Mouse (Mus musculus) liver, embryonic 15.5 days (tissue): ENCODE measurements at regions not wholly inside any gene's neighbourhood (a gene's known extent, or its start where the extent isn't known, plus 50 kb on each side); places are given as distances from the start of the nearest gene placed in this dataset.

Experiments used
- ATAC-seq: fragments of 200-750 bp; cut with Nextera tagmentation; 2 replicates; pipeline ENCODE4 v1.8.0; 2017; ENCODE audit warnings: moderate number of reproducible peaks, mild to moderate bottlenecking, moderate library complexity; ENCODE audit not compliant: insufficient read depth
- H3K27ac ChIP-seq: fragments of 300-500 bp; sonication (generic); replicated peaks from 2 replicates; pipeline ENCODE4 v1.5.1; 2015; ENCODE audit warnings: mild to moderate bottlenecking, inconsistent platforms
- H3K27me3 ChIP-seq: fragments of 300-500 bp; sonication (generic); 2 replicates; pipeline ENCODE4 v1.6.1; 2015; ENCODE audit warnings: mild to moderate bottlenecking, inconsistent platforms
- H3K36me3 ChIP-seq: fragments of 300-500 bp; sonication (generic); replicated peaks from 2 replicates; pipeline ENCODE4 v1.6.1; 2015; ENCODE audit warnings: moderate library complexity, mild to moderate bottlenecking, inconsistent platforms
- H3K4me1 ChIP-seq: fragments of 300-500 bp; sonication (generic); replicated peaks from 2 replicates; pipeline ENCODE4 v1.6.1; 2015; ENCODE audit warnings: inconsistent platforms
- H3K4me2 ChIP-seq: fragments of 300-500 bp; sonication (generic); 2 replicates; pipeline ENCODE4 v1.6.1; 2015; ENCODE audit warnings: moderate library complexity, mild to moderate bottlenecking, inconsistent platforms
- H3K4me3 ChIP-seq: fragments of 300-500 bp; sonication (generic); replicated peaks from 2 replicates; pipeline ENCODE4 v1.5.1; 2015; ENCODE audit warnings: mild to moderate bottlenecking, inconsistent platforms
- H3K9ac ChIP-seq: fragments of 300-500 bp; sonication (generic); 2 replicates; pipeline ENCODE4 v1.6.1; 2015; ENCODE audit warnings: moderate library complexity, mild to moderate bottlenecking, inconsistent platforms
- H3K9me3 ChIP-seq: fragments of 300-500 bp; sonication (generic); replicated peaks from 2 replicates; pipeline ENCODE4 v1.6.1; 2016; ENCODE audit warnings: inconsistent platforms
- WGBS: fragments of 180-500 bp; shearing (Covaris S2); methylation state at CpG from one replicate; pipeline ENCODE4 v1.1.7; 2015; ENCODE audit warnings: mixed read lengths; ENCODE audit not compliant: insufficient replicate concordance; 5-methylcytosine and 5-hydroxymethylcytosine counted together

DNA sequence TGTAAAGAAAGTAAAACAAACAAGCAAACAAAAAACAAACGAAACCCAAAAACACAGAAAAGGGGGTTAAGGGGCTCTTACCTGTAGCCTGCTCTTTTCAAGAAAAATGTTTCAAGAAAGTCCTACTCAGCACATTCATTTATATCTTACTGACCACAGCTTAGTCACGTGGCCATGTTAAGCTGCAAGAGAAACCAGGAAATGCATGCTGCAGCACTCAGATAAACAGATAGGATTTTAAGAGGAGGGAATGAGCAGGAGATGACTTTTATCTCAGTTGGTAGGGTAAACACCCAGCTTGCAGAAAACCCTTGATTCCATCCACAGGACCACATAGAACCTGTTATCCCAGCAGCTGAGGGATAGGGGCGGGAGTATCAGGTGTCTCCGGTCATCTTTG is 62.9 kb upstream of the Sfmbt2 start:
- Histone ChIP-seq H3K27me3 (no peaks in the 10 kb centered on the region), H3K9ac (no peak overlapping the region), H3K36me3 (no peaks in the 10 kb centered on the region), H3K4me3 (peak overlapping the region; percentile 21), H3K27ac (peak overlapping the region; percentile 45; the same call in 1 of the 2 replicates), H3K4me2 (peak overlapping the region; percentile 47), H3K4me1 (peaks cover 23% of the 10 kb centered on the region), H3K9me3 (no peaks in the 10 kb centered on the region)
- 21% methylated on average over 4 of the region's 4 CpGs for WGBS
- peak; percentile 85 for ATAC-seq

DNA sequence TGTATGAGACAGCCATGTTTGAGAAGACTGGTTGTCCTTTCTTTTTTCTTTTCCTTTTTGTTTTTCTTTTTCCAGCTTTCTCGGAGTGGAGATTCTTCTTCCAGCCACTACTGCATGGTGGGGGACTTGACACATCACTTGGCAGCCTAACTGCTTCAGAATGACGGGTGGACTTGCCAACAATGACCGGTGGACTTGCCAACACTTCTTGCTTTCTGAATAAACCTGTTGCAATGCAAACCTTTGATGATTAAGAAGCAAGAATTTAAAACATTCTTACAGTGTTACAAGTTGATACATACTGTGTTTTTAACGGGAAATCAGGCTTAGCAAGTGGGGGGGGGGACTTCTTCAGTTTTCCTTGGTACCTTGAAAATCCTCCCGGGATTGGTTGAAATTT is 60.7 kb upstream of the Sfmbt2 start:
- Histone ChIP-seq H3K4me3 (no peak overlapping the region), H3K36me3 (no peaks in the 10 kb centered on the region), H3K9ac (no peak overlapping the region), H3K4me1 (peaks cover 23% of the 10 kb centered on the region), H3K27me3 (no peaks in the 10 kb centered on the region), H3K9me3 (no peaks in the 10 kb centered on the region), H3K4me2 (no peak overlapping the region), H3K27ac (no peak overlapping the region)
- ATAC-seq = no peak
- WGBS = 69% methylated on average over 5 of the region's 5 CpGs

- H3K4me2 ChIP-seq = no peak overlapping the region
- no peak for ATAC-seq
- H3K4me1 ChIP-seq = peaks cover 15% of the 10 kb centered on the region
- no peak overlapping the region for H3K4me3 ChIP-seq
- no peak overlapping the region for H3K9ac ChIP-seq
- no peaks in the 10 kb centered on the region for H3K36me3 ChIP-seq
- H3K27me3 ChIP-seq = no peaks in the 10 kb centered on the region
- no peak overlapping the region for H3K27ac ChIP-seq
- H3K9me3 ChIP-seq = no peaks in the 10 kb centered on the region
- WGBS = 70% methylated on average over 14 of the region's 14 CpGs
Measured at GRCm38 (mm10) chr2:10311719-10312118, 58.6 kb upstream of the Sfmbt2 start.

- no peak for ATAC-seq
- no peak overlapping the region for H3K4me3 ChIP-seq
- no peaks in the 10 kb centered on the region for H3K36me3 ChIP-seq
- peaks cover 9% of the 10 kb centered on the region for H3K4me1 ChIP-seq
- no peaks in the 10 kb centered on the region; the same call in 1 of the 2 replicates for H3K27me3 ChIP-seq
- H3K9me3 ChIP-seq = no peaks in the 10 kb centered on the region
- no peak overlapping the region for H3K9ac ChIP-seq
- 67% methylated on average over 7 of the region's 7 CpGs for WGBS
- H3K27ac ChIP-seq = no peak overlapping the region
- no peak overlapping the region for H3K4me2 ChIP-seq
Measured at GRCm38 (mm10) chr2:10312398-10312797, 57.9 kb upstream of the Sfmbt2 start.

DNA sequence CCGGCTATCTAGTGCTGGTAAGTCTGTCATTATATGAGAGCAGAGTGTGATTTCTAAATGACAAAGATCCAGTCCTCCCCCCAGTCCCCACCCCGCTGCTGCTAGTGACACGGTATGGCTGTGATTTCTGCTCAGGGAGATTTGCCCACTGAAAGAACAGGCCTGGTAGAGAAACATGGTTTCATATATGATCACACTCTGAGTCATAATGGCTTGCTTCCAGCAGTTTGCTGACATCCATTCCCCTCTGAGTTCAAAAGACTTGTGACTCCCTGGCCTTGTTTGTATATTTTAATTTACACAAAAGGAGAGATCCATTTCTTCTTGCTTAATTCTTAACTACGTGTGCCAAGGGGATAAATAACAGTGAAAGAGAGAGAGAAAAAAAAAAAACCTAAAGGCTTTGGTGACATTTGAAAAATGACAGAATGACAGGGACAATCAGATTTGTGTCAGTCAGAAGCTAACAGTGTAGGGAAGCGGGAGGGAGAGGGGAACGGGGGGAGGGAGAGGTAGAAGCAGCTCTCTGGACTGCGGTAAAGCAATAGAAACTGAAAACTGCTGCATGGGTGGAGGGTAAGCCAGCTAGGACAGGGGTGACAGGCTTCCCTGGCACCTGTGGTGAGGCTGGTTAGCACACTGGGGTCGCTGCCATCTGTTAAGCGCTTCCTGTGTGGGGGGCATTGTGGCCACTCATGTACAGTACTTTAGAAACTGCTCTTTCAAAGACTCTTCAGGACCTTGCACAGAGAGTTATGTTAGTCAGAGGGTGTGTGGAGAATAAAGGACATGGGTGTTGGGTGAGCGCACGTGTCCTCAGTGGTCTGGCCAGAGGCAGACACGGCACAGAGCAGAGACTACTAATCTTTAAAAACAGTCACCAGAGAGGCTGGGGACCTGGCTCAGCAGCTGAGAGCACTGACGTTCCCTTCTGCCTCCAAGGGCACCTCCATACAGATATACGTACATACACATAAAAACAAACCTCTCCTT is 55.8 kb upstream of the Sfmbt2 start:
- WGBS = 21% methylated on average over 14 of the region's 14 CpGs
- no peak overlapping the region for H3K27ac ChIP-seq

DNA sequence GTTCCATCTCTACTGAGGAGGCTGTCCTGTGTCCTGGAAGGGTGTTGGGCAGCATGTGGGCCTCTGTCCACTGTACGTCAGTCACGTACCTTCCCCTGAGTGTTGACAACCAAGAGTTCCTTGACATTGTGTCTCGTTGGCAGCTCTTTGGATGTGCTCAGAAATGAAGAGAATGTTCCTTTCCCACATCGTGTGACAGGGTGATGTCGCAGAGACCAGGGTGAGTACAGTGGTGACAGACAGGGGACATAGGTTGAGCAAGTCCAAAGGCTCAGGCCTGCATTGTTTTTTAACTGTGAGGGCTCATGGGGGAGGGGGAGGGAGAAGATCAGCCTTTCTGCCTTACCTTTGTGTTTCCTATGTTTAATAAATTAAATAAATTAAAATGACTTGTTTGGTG is 54.0 kb upstream of the Sfmbt2 start:
- Histone ChIP-seq H3K4me2 (no peak overlapping the region), H3K9me3 (no peaks in the 10 kb centered on the region), H3K27ac (no peak overlapping the region), H3K4me3 (no peak overlapping the region), H3K36me3 (no peaks in the 10 kb centered on the region), H3K9ac (no peak overlapping the region), H3K27me3 (no peaks in the 10 kb centered on the region; the same call in 1 of the 2 replicates), H3K4me1 (no peaks in the 10 kb centered on the region)
- ATAC-seq = no peak
- 59% methylated on average over 5 of the region's 5 CpGs for WGBS

More for the DNA sequence above, 55.8 kb upstream of the Sfmbt2 start:
- no peak overlapping the region for H3K4me2 ChIP-seq
- H3K36me3 ChIP-seq = no peaks in the 10 kb centered on the region
- no peak overlapping the region for H3K4me3 ChIP-seq
- no peaks in the 10 kb centered on the region for H3K9me3 ChIP-seq
- no peak for ATAC-seq
- no peaks in the 10 kb centered on the region; the same call in 1 of the 2 replicates for H3K27me3 ChIP-seq
- no peaks in the 10 kb centered on the region for H3K4me1 ChIP-seq
- H3K9ac ChIP-seq = no peak overlapping the region

- no peaks in the 10 kb centered on the region; the same call in 1 of the 2 replicates for H3K27me3 ChIP-seq
- WGBS = 78% methylated on average over 10 of the region's 10 CpGs
- no peak for ATAC-seq
Measured at GRCm38 (mm10) chr2:10318166-10318768, 52.0 kb upstream of the Sfmbt2 start.

More at GRCm38 (mm10) chr2:10318166-10318768, 52.0 kb upstream of the Sfmbt2 start:
- Histone ChIP-seq H3K27ac (no peak overlapping the region), H3K9ac (no peak overlapping the region), H3K36me3 (no peaks in the 10 kb centered on the region), H3K4me3 (no peak overlapping the region), H3K9me3 (no peaks in the 10 kb centered on the region), H3K4me2 (no peak overlapping the region), H3K4me1 (no peaks in the 10 kb centered on the region)
